Mouse (Mus musculus) brown adipose tissue, adult 24 weeks (tissue): ENCODE measurements around the gene Ttc25. TPM values are rescaled to one million over a fixed set of nuclear protein-coding genes. Genes with fewer than 3 reads are reported as not detected.
"Not testable (repeated sequence)": the region's sequence is repeated elsewhere in the genome, so short reads cannot be mapped to it uniquely, and the experiment has no call there.

ENCODE experiments used
- H3K27ac ChIP-seq: fragments of 200-500 bp; replicated peaks from 2 replicates; pipeline ENCODE4 v1.5.1; 2012; ENCODE audit warnings: low read depth, mild to moderate bottlenecking, low read length
- H3K4me1 ChIP-seq: fragments of 200-500 bp; 2 replicates; pipeline ENCODE4 v1.6.1; 2012; ENCODE audit warnings: low read length, mixed read lengths; ENCODE audit not compliant: control insufficient read depth, insufficient read depth, insufficient read length
- H3K4me3 ChIP-seq: fragments of 200-500 bp; 2 replicates; pipeline ENCODE4 v1.5.1; 2012; ENCODE audit warnings: low read depth, mild to moderate bottlenecking, low read length, moderate library complexity; ENCODE audit not compliant: insufficient read depth
- polyA plus RNA-seq: library from polyadenylated mRNA; stranded (reverse); fragments of >200 nt; gene quantifications from 2 replicates; pipeline ENCODE4 v1.2.4, GENCODE M21; 2012; ENCODE audit not compliant: missing spikeins, insufficient read depth, insufficient read length

The Ttc25 gene
- polyA plus RNA-seq, 1 experiment, result 28.0 TPM

- Histone ChIP-seq H3K27ac (peak overlapping the region; percentile 68), H3K4me3 (peak overlapping the region; percentile 27), H3K4me1 (peaks cover 18% of the 10 kb centered on the region)
Measured at GRCm38 (mm10) chr11:100524358-100524757, 21.0 kb upstream of the Ttc25 start.

- peak overlapping the region; percentile 20; the same call in 1 of the 2 replicates for H3K27ac ChIP-seq
- peak overlapping the region; percentile 84 for H3K4me3 ChIP-seq
- H3K4me1 ChIP-seq, result peaks cover 18% of the 10 kb centered on the region
Measured at GRCm38 (mm10) chr11:100524987-100525630, 20.3 kb upstream of the Ttc25 start.

DNA sequence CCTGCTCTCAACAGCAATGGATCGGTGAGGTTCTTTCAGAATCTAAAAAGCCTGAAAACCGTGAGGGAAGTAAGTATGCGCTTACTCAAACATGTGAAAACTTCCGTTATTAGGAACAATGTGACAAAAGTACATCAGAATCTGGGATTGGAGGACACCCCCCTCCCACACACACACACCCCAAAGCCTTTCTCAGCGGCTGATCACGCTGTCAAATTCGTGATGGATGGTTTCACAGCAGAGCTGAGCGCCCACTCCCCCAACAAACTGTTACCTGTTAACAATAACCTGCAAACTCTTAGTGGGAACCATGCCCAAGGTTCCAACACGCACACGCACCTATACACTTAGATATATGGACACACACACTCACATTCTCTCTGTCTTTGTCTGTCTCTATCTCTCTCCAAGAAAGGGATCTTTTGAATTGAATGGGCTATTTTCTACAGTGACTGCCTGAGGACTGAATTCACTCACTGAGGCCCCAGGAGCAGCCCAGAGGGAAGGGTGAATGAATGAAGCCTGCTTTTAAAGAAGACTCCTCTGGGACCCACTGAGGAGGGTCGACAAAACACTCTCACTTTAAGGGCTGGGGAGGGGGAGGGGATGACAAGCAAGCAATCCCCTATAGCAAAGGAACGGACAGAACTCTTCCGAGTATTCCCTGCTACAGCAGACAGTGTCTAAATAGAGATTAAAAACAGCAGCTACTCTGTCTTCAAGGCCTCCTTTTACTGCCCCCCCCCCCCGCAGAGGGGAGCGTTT lies 19.2 kb upstream of the Ttc25 start:
- H3K4me1 ChIP-seq, result peaks cover 18% of the 10 kb centered on the region
- peak overlapping the region; percentile 84 for H3K4me3 ChIP-seq
- no peak overlapping the region for H3K27ac ChIP-seq

DNA sequence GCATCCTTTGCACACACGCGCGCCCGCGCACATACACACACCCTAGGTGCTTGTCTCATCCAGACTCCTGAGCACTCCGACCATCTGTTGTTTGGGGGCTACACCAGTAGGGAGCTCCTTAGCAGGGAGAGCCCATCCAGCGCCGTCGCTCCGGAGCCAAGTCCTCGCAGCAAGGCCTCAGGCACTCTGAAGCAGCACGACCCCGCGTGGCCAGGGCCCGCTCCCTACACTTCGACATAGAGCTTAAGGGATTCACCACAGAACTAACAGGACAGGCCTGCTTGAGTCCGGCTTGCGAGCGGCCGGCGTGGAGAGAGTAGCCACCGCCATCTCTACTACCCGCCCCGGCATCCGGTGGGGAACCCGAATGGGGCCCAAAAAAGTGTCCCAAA lies 18.3 kb upstream of the Ttc25 start:
- Histone ChIP-seq H3K4me1 (peaks cover 18% of the 10 kb centered on the region), H3K4me3 (peak overlapping the region; percentile 84), H3K27ac (peak overlapping the region; percentile 41)

DNA sequence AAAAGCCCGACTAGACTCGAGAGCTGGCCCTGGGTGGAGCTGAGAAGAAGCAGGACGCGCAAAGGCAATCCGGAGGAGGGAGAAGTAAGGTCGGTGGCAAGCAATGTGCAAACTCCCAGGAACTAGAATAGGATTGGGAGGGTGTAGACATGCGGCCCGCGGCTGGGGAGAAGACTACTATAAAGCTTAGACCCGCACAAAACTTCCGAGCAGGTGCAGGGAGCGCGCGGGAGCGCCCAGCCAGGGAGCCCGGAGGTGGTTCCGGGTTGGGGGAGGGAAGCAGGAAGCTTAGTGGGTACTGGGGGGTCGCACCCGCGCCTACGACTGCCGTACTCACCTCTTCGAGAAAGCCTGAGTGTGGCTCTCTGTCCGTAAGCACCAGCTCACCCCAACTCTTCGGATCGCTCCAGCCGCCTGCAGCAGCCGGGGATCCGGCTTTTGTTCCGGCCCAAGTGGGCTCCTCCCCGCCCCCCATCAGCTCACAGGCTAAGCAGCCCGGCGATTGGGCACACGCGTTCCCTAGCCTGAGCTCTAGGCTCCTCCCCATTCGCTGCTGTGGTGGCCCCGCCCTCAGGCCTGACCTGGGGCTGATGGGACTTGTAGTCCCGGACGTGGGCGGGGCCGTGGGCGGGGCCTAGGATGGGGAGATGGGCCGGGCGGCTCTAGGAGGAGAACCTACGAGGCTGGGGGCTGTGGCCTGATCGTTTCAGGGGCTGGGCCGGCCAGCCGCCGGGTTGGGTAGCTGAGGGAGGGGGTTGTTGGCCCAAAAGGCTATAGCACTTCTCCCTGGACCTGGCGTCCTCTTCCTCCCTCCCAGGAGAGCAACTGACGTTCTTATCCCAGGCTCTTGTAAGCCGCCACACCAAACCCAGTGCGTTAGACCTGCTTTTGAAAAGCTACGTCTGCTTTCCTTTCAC lies 17.7 kb upstream of the Ttc25 start, which contains the start of gene Acly:
Acly (minus strand) TSS at position 543 of the 917 bp plus-strand sequence.
- Histone ChIP-seq H3K4me3 (peak within 1 kb of the TSS; percentile 84), H3K27ac (peak within 1 kb of the TSS; percentile 41), H3K4me1 (peaks cover 18% of the 10 kb centered on the region)

GRCm38 (mm10) chr11:100528375-100529165 lies 16.8 kb upstream of the Ttc25 start:
- peaks cover 13% of the 10 kb centered on the region for H3K4me1 ChIP-seq
- H3K4me3 ChIP-seq, result peak overlapping the region; percentile 69
- peak overlapping the region; percentile 39; the same call in 1 of the 2 replicates for H3K27ac ChIP-seq

- no peak overlapping the region for H3K4me3 ChIP-seq
- H3K27ac ChIP-seq, result no peak overlapping the region
- H3K4me1 ChIP-seq, result no peaks in the 10 kb centered on the region
Measured at GRCm38 (mm10) chr11:100533871-100534270, 11.5 kb upstream of the Ttc25 start.

GRCm38 (mm10) chr11:100534411-100534810 lies 11.0 kb upstream of the Ttc25 start:
- not testable (repeated sequence) for H3K27ac ChIP-seq, H3K4me1 ChIP-seq, H3K4me3 ChIP-seq

DNA sequence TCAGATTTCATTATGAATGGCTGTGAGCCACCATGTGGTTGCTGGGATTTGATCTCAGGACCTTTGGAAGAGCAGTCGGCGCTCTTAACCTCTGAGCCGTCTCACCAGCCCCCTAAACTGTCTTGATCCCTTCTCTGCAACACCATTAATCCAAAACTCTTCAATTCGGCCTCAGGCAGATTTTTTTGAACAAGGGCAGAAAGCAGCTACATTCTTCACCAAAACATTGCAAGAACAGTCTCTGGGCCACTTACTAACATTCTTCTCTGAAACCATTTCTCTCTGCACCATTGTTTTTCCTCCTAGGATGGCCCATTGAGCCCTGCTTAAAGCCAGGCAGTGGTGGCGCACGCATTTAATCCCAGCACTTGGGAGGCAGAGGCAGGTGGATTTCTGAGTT lies 10.6 kb upstream of the Ttc25 start:
- not testable (repeated sequence) for H3K4me3 ChIP-seq, H3K4me1 ChIP-seq, H3K27ac ChIP-seq

GRCm38 (mm10) chr11:100535996-100536395 lies 9.4 kb upstream of the Ttc25 start:
- no peak overlapping the region for H3K4me3 ChIP-seq

DNA sequence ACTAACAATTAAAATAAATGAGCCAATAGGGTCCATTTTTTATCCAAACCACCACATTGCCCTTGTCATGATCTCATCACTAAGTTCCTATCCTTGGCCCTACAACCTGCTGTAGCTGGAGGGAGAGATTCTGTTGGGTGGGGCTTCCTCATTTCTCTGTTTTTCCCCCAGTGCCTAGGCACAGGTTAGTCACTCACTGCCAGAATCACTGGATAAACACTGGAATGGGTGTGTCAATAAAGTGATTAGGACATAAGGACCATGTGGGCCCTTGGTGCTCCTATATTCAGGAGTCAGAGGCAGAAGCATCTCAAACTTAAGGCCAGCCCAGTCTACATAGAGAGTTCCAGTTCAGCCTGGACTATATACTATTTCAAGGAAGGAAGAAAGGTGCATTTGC lies 8.9 kb upstream of the Ttc25 start:
- H3K4me3 ChIP-seq, result no peak overlapping the region
- no peak overlapping the region for H3K27ac ChIP-seq
- H3K4me1 ChIP-seq, result no peaks in the 10 kb centered on the region

More at GRCm38 (mm10) chr11:100535996-100536395, 9.4 kb upstream of the Ttc25 start:
- Histone ChIP-seq H3K27ac (no peak overlapping the region), H3K4me1 (no peaks in the 10 kb centered on the region)

DNA sequence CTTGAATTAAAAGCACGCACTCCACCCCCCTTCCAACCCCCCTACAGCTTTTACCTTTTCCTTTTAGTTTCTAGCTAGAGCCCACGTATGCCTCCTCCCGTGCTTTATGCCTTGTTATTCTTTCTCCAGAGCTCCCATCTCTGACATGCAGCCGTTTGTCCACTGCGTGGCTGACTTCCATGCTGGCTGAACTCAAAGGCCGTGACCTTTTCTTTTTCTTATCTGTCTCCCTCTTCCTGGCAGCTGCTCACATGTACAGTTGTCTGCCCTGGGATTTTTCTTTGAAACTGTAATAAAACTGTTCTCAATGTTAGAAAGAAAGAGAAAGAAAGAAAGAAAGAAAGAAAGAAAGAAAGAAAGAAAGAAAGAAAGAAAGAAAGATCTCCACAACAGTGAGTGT lies 4.4 kb upstream of the Ttc25 start:
- H3K4me3 ChIP-seq, result no peak overlapping the region
- H3K27ac ChIP-seq, result no peak overlapping the region
- H3K4me1 ChIP-seq, result peaks cover 5% of the 10 kb centered on the region

GRCm38 (mm10) chr11:100541577-100541976 lies 3.8 kb upstream of the Ttc25 start:
- peaks cover 8% of the 10 kb centered on the region for H3K4me1 ChIP-seq
- no peak overlapping the region for H3K27ac ChIP-seq
- no peak overlapping the region for H3K4me3 ChIP-seq

GRCm38 (mm10) chr11:100545746-100546085 lies 309 bp downstream of the Ttc25 start:
- peak overlapping the region; percentile 59 for H3K4me3 ChIP-seq
- H3K4me1 ChIP-seq, result peaks cover 8% of the 10 kb centered on the region
- peak overlapping the region; percentile 22 for H3K27ac ChIP-seq
